Mouse (Mus musculus) kidney, postnatal 0 days (tissue): ENCODE data around the gene Itih5. TPM values are rescaled to one million over a fixed set of nuclear protein-coding genes. Genes with fewer than 3 reads are reported as not detected.

Source experiments
- ATAC-seq: fragments of 200-750 bp; cut with Nextera tagmentation; replicated peaks from 2 replicates; pipeline ENCODE4 v1.8.0; 2017; ENCODE audit warnings: low read depth, moderate number of reproducible peaks, moderate TSS enrichment, moderate library complexity; ENCODE audit not compliant: low FRiP score
- DNase-seq: peaks from one replicate; pipeline ENCODE4 v3.0.0-alpha.2; 2016; ENCODE audit warnings: low spot score
- H3K27ac ChIP-seq: fragments of 300-500 bp; sonication (generic); 2 replicates; pipeline ENCODE4 v1.5.1; 2014; ENCODE audit warnings: mild to moderate bottlenecking
- H3K27me3 ChIP-seq: fragments of 300-500 bp; sonication (generic); 2 replicates; pipeline ENCODE4 v1.6.1; 2014; ENCODE audit warnings: low read length, mixed read lengths; ENCODE audit not compliant: insufficient read depth
- H3K36me3 ChIP-seq: fragments of 300-500 bp; sonication (generic); 2 replicates; pipeline ENCODE4 v1.6.1; 2014; ENCODE audit warnings: low read length, mixed read lengths; ENCODE audit not compliant: insufficient read depth
- H3K4me1 ChIP-seq: fragments of 300-500 bp; sonication (generic); replicated peaks from 2 replicates; pipeline ENCODE4 v1.6.1; 2014; ENCODE audit warnings: antibody characterized with exemption, low read length, mixed read lengths; ENCODE audit not compliant: insufficient read depth
- H3K4me2 ChIP-seq: fragments of 300-500 bp; sonication (generic); 2 replicates; pipeline ENCODE4 v1.6.1; 2014; ENCODE audit warnings: mild to moderate bottlenecking, low read length, moderate library complexity, mixed read lengths
- H3K4me3 ChIP-seq: fragments of 300-500 bp; sonication (generic); replicated peaks from 2 replicates; pipeline ENCODE4 v1.5.1; 2014; ENCODE audit warnings: low read depth, low read length
- H3K9ac ChIP-seq: fragments of 300-500 bp; sonication (generic); 2 replicates; pipeline ENCODE4 v1.6.1; 2014; ENCODE audit warnings: low read depth, low read length
- H3K9me3 ChIP-seq: fragments of 300-500 bp; sonication (generic); replicated peaks from 2 replicates; pipeline ENCODE4 v1.6.1; 2016; ENCODE audit warnings: low read length, inconsistent platforms, mixed read lengths
- CTCF ChIP-seq: IDR thresholded peaks from 2 replicates; pipeline ENCODE4 v1.5.1; 2016; ENCODE audit warnings: antibody characterized with exemption, low read depth, mild to moderate bottlenecking, moderate library complexity
- WGBS: fragments of 180-500 bp; shearing (Covaris S2); extraction: QIAGEN DNeasy Blood & Tissue Kit; methylation state at CpG from one replicate; pipeline ENCODE4 v1.1.7; 2014; 5-methylcytosine and 5-hydroxymethylcytosine counted together
- polyA plus RNA-seq: library from polyadenylated mRNA; unstranded; fragments of >200 nt; fragmentation: Nextera tagmentation; extraction: Ambion mirVana; gene quantifications from 2 replicates; pipeline ENCODE4 v1.2.1, GENCODE M21; 2015

The Itih5 gene
- polyA plus RNA-seq, 1 experiment from 2014 or later, result 5.1 TPM

- DNase-seq, result no peak
- Histone ChIP-seq H3K27me3 (no peaks in the 10 kb centered on the region), H3K4me3 (no peak overlapping the region), H3K9ac (no peak overlapping the region), H3K36me3 (no peaks in the 10 kb centered on the region), H3K4me1 (no peaks in the 10 kb centered on the region), H3K27ac (no peak overlapping the region), H3K4me2 (no peak overlapping the region), H3K9me3 (no peaks in the 10 kb centered on the region)
- no peak for TF ChIP-seq CTCF
- WGBS, result 66% methylated on average over 2 of the region's 2 CpGs
- no peak for ATAC-seq
These were observed 46.0 kb downstream of the Itih5 start for GRCm38 (mm10) chr2:10199326-10199725.

GRCm38 (mm10) chr2:10200736-10201285, 47.4 kb downstream of the Itih5 start:
- Histone ChIP-seq H3K4me1 (no peaks in the 10 kb centered on the region), H3K4me3 (no peak overlapping the region), H3K36me3 (no peaks in the 10 kb centered on the region), H3K9ac (no peak overlapping the region), H3K27ac (no peak overlapping the region), H3K9me3 (no peaks in the 10 kb centered on the region), H3K4me2 (no peak overlapping the region), H3K27me3 (no peaks in the 10 kb centered on the region)
- ATAC-seq, result no peak
- TF ChIP-seq CTCF, result no peak
- no peak for DNase-seq
- 64% methylated on average over 3 of the region's 3 CpGs for WGBS

DNA sequence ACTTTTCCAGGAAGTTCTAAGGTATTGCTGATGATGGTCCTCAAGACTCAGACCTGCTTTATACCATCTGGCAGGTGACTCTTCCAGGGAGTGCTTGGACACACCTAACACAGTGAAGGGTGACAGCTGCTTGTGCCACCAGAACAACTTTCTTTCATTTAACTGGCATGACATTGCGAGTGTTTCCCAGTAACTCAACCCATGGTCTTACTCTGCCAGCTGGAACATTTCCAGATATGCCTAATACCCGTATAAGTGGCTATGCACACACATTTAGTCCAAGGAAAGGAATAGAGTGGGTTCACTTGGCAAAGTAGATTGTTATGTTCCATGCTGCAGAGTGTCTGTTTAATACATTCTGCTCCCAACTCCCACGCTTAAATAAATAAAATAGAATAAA, 50.9 kb downstream of the Itih5 start:
- ATAC-seq (no peak), DNase-seq (no peak)
- TF ChIP-seq CTCF, result no peak
- WGBS, result 81% methylated on average over 3 of the region's 3 CpGs
- Histone ChIP-seq H3K9ac (no peak overlapping the region), H3K4me2 (no peak overlapping the region), H3K4me1 (no peaks in the 10 kb centered on the region), H3K4me3 (no peak overlapping the region), H3K27me3 (no peaks in the 10 kb centered on the region), H3K27ac (no peak overlapping the region), H3K36me3 (no peaks in the 10 kb centered on the region), H3K9me3 (no peaks in the 10 kb centered on the region)

DNA sequence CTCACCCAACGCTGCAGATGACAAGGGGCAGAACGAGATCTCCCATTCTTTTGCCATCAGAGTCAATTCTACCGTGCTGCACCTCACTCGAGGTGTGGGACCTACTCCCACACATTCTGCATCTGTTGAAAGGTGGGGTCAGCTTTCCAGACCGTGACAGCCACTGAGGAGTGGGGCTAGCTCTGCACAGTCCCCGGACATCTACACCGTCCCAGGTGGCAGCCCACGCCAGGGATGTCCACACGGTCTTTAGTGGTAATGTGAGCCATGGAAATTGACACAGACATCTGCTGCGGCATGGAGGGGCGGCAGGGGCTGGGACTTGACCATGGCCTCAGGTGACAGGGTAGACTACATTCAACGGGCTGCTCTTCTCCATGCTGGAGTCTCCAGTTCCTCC, 60.1 kb downstream of the Itih5 start:
- H3K4me1 ChIP-seq, result no peaks in the 10 kb centered on the region
- no peaks in the 10 kb centered on the region for H3K27me3 ChIP-seq
- peak; percentile 3 for DNase-seq
- WGBS, result 44% methylated on average over 12 of the region's 12 CpGs
- no peaks in the 10 kb centered on the region for H3K9me3 ChIP-seq
- H3K27ac ChIP-seq, result no peak overlapping the region
- no peaks in the 10 kb centered on the region for H3K36me3 ChIP-seq
- H3K9ac ChIP-seq, result no peak overlapping the region
- no peak overlapping the region for H3K4me2 ChIP-seq
- no peak for TF ChIP-seq CTCF
- no peak overlapping the region for H3K4me3 ChIP-seq
- ATAC-seq, result peak; percentile 40; the same call in 1 of the 2 replicates

DNA sequence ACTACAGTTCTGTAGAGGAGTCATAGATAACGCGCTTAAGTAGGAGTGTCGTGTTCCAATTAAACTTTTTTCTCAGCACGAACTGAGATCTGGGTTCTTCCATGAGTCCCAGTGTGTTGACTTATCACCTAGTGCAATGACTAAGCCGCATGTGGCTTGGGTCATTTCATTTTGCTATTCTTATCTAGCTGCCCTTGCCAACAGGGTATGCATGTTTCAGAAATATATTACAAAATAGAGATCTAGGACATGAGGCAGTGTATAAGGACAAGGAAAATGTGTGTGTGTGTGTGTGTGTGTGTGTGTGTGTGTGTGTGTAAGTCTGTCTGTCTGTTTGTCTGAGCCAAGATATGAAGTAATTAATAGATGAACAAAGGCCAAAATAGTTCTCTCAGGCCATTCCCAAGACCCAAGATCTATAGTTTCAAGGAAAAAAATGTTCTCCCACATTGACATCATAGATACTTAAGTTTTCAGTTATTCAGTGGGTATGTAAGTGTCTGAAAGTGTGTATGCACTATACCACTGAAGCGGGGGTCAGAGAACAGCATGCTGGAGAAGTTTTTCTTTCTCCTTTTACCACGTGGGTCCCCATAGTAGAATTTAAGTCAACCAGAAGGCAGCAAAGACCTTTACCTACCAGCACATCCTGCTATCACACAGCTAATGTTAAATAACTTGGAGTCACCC, 62.6 kb downstream of the Itih5 start:
- no peak overlapping the region for H3K4me3 ChIP-seq
- 0 out of 2 replicates have a peak overlapping the region, but pooled peaks have one; percentile 6 for H3K4me2 ChIP-seq
- no peak overlapping the region for H3K9ac ChIP-seq
- peak; percentile 22; the same call in 1 of the 2 replicates for ATAC-seq
- H3K9me3 ChIP-seq, result no peaks in the 10 kb centered on the region
- no peak for DNase-seq
- 74% methylated on average over 7 of the region's 7 CpGs for WGBS
- no peak overlapping the region for H3K27ac ChIP-seq
- H3K27me3 ChIP-seq, result no peaks in the 10 kb centered on the region
- H3K36me3 ChIP-seq, result no peaks in the 10 kb centered on the region
- no peaks in the 10 kb centered on the region for H3K4me1 ChIP-seq
- no peak for TF ChIP-seq CTCF

DNA sequence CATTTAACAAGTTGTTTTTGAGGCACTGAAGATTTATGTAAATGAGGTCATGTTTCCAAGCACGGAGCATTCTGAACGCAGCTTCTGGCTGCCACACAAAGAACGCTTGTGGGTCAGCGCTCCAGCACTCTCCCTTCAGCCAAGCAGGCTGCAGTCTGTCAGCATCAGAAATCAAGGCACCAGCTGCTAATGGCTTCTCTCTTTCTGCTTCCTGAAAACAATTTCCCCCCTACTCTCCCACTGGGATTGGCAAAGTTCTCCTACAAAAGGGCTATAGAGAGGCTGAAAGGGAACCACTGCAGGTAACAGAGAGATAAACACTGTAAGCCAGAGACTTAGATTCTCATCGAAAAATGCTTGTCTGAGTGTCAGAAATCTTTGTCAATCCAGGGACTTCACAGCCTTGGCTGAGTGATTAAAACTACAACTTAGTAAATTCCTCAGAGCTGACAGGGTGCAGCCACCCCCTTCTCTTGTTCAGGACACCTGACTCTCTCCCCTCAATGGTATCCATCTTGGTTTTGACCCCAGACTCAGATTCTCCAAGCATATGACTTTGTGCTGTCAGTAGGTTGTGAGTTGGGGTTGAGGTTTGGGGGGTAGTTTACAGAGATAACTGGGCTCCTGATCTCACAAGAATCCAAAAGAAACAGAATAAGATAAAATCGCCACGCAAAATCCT, 63.3 kb downstream of the Itih5 start:
- Histone ChIP-seq H3K4me2 (0 out of 2 replicates have a peak overlapping the region, but pooled peaks have one; percentile 6), H3K9me3 (no peaks in the 10 kb centered on the region), H3K4me1 (no peaks in the 10 kb centered on the region), H3K27me3 (no peaks in the 10 kb centered on the region), H3K27ac (no peak overlapping the region; the same call in 1 of the 2 replicates), H3K36me3 (no peaks in the 10 kb centered on the region), H3K9ac (no peak overlapping the region), H3K4me3 (no peak overlapping the region)
- no peak for TF ChIP-seq CTCF
- ATAC-seq (peak; percentile 19; the same call in 1 of the 2 replicates), DNase-seq (peak; percentile 88)
- 34% methylated on average over 7 of the region's 7 CpGs for WGBS
